Mouse (Mus musculus): ENCODE measurements around the gene Sst.
"Not testable (repeated sequence)": the region's sequence is repeated elsewhere in the genome, so short reads cannot be mapped to it uniquely, and the experiment has no call there.

Gene Sst

GRCm38 (mm10) chr16:23890636-23891035 lies at the start of gene Sst:
Gene Sst, minus strand, starts transcription at chr16:23890958.
- no peak for DNase-seq (ENCODE audit: low read depth, low spot score)

- no peak for DNase-seq (ENCODE audit: low read depth, low spot score)
These were observed 43.6 kb upstream of the Sst start for GRCm38 (mm10) chr16:23934397-23934796.

- DNase-seq (ENCODE audit: low read depth, low spot score), result no peak
These were observed 41.5 kb upstream of the Sst start, which contains the start of gene Rtp2 for GRCm38 (mm10) chr16:23932294-23932693. Gene Rtp2, minus strand, starts transcription at chr16:23932394.

- no peak for DNase-seq (ENCODE audit: low read depth, low spot score)
These were observed 40.5 kb upstream of the Sst start for GRCm38 (mm10) chr16:23931275-23931674.

GRCm38 (mm10) chr16:23930426-23931073 lies 39.8 kb upstream of the Sst start:
- DNase-seq (ENCODE audit: low read depth, low spot score), result no peak

- DNase-seq (ENCODE audit: low read depth, low spot score), result no peak
These were observed 36.8 kb upstream of the Sst start for GRCm38 (mm10) chr16:23927301-23928114.

- no peak for DNase-seq (ENCODE audit: low read depth, low spot score)
These were observed 32.1 kb upstream of the Sst start for GRCm38 (mm10) chr16:23922906-23923305.

- no peak for DNase-seq (ENCODE audit: low read depth, low spot score)
These were observed 30.9 kb upstream of the Sst start for GRCm38 (mm10) chr16:23921697-23922096.

- no peak for DNase-seq (ENCODE audit: low read depth, low spot score)
These were observed 28.7 kb upstream of the Sst start for GRCm38 (mm10) chr16:23919418-23919817.

GRCm38 (mm10) chr16:23913401-23913800 lies 22.6 kb upstream of the Sst start:
- no peak for DNase-seq (ENCODE audit: low read depth, low spot score)

- DNase-seq (ENCODE audit: low read depth, low spot score), result no peak
These were observed 22.0 kb upstream of the Sst start for GRCm38 (mm10) chr16:23912741-23913140.

GRCm38 (mm10) chr16:23909015-23909354 lies 18.2 kb upstream of the Sst start:
- DNase-seq (ENCODE audit: low read depth, low spot score), result not testable (repeated sequence)

GRCm38 (mm10) chr16:23908076-23909014 lies 17.6 kb upstream of the Sst start:
- DNase-seq (ENCODE audit: low read depth, low spot score), result not testable (repeated sequence)

GRCm38 (mm10) chr16:23906586-23906985 lies 15.8 kb upstream of the Sst start:
- not testable (repeated sequence) for DNase-seq (ENCODE audit: low read depth, low spot score)

- no peak for DNase-seq (ENCODE audit: low read depth, low spot score)
These were observed 10.7 kb upstream of the Sst start for GRCm38 (mm10) chr16:23901411-23901810.

- DNase-seq (ENCODE audit: low read depth, low spot score), result no peak
These were observed 9.3 kb upstream of the Sst start for GRCm38 (mm10) chr16:23900061-23900460.

- peak; percentile 83 for DNase-seq (ENCODE audit: low read depth, low spot score)
These were observed 8.1 kb upstream of the Sst start for GRCm38 (mm10) chr16:23898840-23899239.

- peak; percentile 85 for DNase-seq (ENCODE audit: low read depth, low spot score)
These were observed 7.3 kb upstream of the Sst start for GRCm38 (mm10) chr16:23897984-23898586.

- no peak for DNase-seq (ENCODE audit: low read depth, low spot score)
These were observed 6.7 kb upstream of the Sst start for GRCm38 (mm10) chr16:23897486-23897885.

GRCm38 (mm10) chr16:23895135-23895534 lies 4.4 kb upstream of the Sst start:
- no peak for DNase-seq (ENCODE audit: low read depth, low spot score)

GRCm38 (mm10) chr16:23890151-23890550 lies 607 bp downstream of the Sst start:
- peak; percentile 40 for DNase-seq (ENCODE audit: low read depth, low spot score)

Data from mesoderm, embryonic 11.5 days (tissue).